Mouse (Mus musculus) embryonic facial prominence, embryonic 11.5 days (tissue): ENCODE results near the gene Olfr1297. TPM values are rescaled to one million over a fixed set of nuclear protein-coding genes. Genes with fewer than 3 reads are reported as not detected.

Experiments
- ATAC-seq: fragments of 200-750 bp; cut with Nextera tagmentation; replicated peaks from 2 replicates; pipeline ENCODE4 v1.8.0; 2017; ENCODE audit warnings: low read depth; ENCODE audit not compliant: insufficient number of reproducible peaks, low FRiP score, low TSS enrichment
- DNase-seq: peaks from one replicate; pipeline ENCODE4 v3.0.0-alpha.2; 2015; ENCODE audit warnings: low spot score
- H3K27ac ChIP-seq: fragments of 300-500 bp; sonication (generic); replicated peaks from 2 replicates; pipeline ENCODE4 v1.5.1; 2014; ENCODE audit warnings: mild to moderate bottlenecking, low read depth, low read length, control low read depth
- H3K27me3 ChIP-seq: fragments of 300-500 bp; sonication (generic); 2 replicates; pipeline ENCODE4 v1.6.1; 2014; ENCODE audit warnings: mild to moderate bottlenecking, low read length, moderate library complexity, mixed read lengths; ENCODE audit not compliant: control insufficient read depth, insufficient read depth
- H3K36me3 ChIP-seq: fragments of 300-500 bp; sonication (generic); replicated peaks from 2 replicates; pipeline ENCODE4 v1.6.1; 2014; ENCODE audit warnings: low read depth, mild to moderate bottlenecking, low read length, moderate library complexity, mixed read lengths; ENCODE audit not compliant: control insufficient read depth, insufficient read depth
- H3K4me1 ChIP-seq: fragments of 300-500 bp; sonication (generic); 2 replicates; pipeline ENCODE4 v1.6.1; 2014; ENCODE audit warnings: low read length, mixed read lengths; ENCODE audit not compliant: control insufficient read depth, insufficient read depth
- H3K4me2 ChIP-seq: fragments of 300-500 bp; sonication (generic); 2 replicates; pipeline ENCODE4 v1.6.1; 2014; ENCODE audit warnings: low read depth, mild to moderate bottlenecking, control low read depth, low read length, moderate library complexity
- H3K4me3 ChIP-seq: fragments of 300-500 bp; sonication (generic); 2 replicates; pipeline ENCODE4 v1.5.1; 2014; ENCODE audit warnings: low read depth, low read length, control low read depth
- H3K9ac ChIP-seq: fragments of 300-500 bp; sonication (generic); replicated peaks from 2 replicates; pipeline ENCODE4 v1.6.1; 2014; ENCODE audit warnings: mild to moderate bottlenecking, control low read depth, low read length
- H3K9me3 ChIP-seq: fragments of 300-500 bp; sonication (generic); replicated peaks from 2 replicates; pipeline ENCODE4 v1.6.1; 2016; ENCODE audit warnings: mild to moderate bottlenecking, low read length, inconsistent platforms, mixed read lengths; ENCODE audit not compliant: control insufficient read depth
- whole genome bisulfite sequencing: fragments of 180-500 bp; shearing (Covaris S2); extraction: QIAGEN DNeasy Blood & Tissue Kit; methylation state at CpG from one replicate; pipeline ENCODE4 v1.1.7; 2014; 5-methylcytosine and 5-hydroxymethylcytosine counted together
- polyA plus RNA-seq: library from polyadenylated mRNA; unstranded; fragments of >200 nt; fragmentation: Nextera tagmentation; extraction: Ambion mirVana; gene quantifications from 2 replicates; pipeline ENCODE4 v1.2.1, GENCODE M21; 2014

Olfr1297 gene
- polyA plus RNA-seq = not detected in 2 replicates

DNA sequence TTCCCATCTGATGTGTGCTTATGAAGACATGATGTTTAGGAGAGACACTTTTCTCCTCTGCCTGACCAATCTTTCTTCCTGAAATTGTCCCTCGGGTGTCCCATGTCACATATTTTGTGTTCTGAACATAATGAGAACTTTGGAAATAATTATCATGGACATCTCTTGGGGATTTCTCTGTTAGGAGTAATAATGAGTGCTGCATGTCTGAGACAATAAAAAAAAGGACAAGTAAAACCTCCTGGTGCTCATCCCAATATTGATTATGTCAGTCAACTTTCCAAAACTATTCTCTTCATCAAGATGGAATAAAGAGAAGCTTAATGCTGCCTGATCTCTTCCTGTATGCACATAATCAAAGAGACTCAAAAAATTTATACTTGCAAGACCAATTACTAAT, at the start of gene Olfr1297:
Gene Olfr1297, minus strand, starts transcription at position 101 of the 400 bp plus-strand sequence.
- Histone ChIP-seq H3K27me3 (no peaks in the 10 kb centered on the region), H3K36me3 (no peaks in the 10 kb centered on the region), H3K9ac (no peak within 1 kb of the TSS), H3K4me2 (no peak within 1 kb of the TSS), H3K4me1 (no peaks in the 10 kb centered on the region), H3K27ac (no peak within 1 kb of the TSS), H3K4me3 (no peak within 1 kb of the TSS), H3K9me3 (no peaks in the 10 kb centered on the region)
- ATAC-seq = no peak
- DNase-seq = no peak
- WGBS = 84% methylated on average over 1 of the region's 1 CpGs

GRCm38 (mm10) chr2:111661119-111661518, 34.8 kb upstream of the Olfr1297 start, which contains the start of gene Olfr1299:
TSS of gene Olfr1299 (plus strand) at chr2:111661419.
- Histone ChIP-seq H3K4me1 (no peaks in the 10 kb centered on the region), H3K4me2 (no peak within 1 kb of the TSS), H3K9ac (no peak within 1 kb of the TSS), H3K27ac (no peak within 1 kb of the TSS), H3K4me3 (no peak within 1 kb of the TSS), H3K27me3 (no peaks in the 10 kb centered on the region), H3K9me3 (no peaks in the 10 kb centered on the region), H3K36me3 (no peaks in the 10 kb centered on the region)
- whole genome bisulfite sequencing = 81% methylated on average over 4 of the region's 4 CpGs
- DNase-seq (no peak), ATAC-seq (no peak)

GRCm38 (mm10) chr2:111649101-111649500, 22.8 kb upstream of the Olfr1297 start, which contains the start of gene Olfr1298:
TSS of gene Olfr1298 (minus strand) at chr2:111649201.
- ATAC-seq = no peak

DNA sequence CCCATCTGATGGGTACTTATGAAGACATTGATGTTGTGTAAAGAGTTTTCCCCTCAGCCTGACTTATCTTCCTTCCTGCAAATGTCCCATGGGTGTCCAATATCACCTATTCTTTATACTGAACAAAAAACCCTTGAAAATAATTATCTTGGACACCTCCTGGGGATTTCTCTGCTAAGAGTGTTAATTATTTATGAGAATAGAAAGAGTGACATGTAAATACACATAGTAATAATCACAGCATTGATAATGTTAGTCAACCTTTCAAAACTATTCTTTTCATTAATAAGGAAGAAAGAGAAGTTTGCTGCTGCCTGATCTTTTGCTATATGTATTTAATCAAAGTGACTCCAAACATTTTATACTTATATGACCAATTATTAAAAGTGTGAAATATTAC, 56.7 kb downstream of the Olfr1297 start, which contains the start of gene Olfr1295:
Gene Olfr1295, minus strand, starts transcription at position 101 of the 400 bp plus-strand sequence.
- H3K27ac ChIP-seq = no peak within 1 kb of the TSS
- DNase-seq = no peak
- ATAC-seq = no peak
- H3K4me1 ChIP-seq = no peaks in the 10 kb centered on the region
- H3K9me3 ChIP-seq = no peaks in the 10 kb centered on the region
- no peaks in the 10 kb centered on the region for H3K36me3 ChIP-seq
- H3K4me3 ChIP-seq = no peak within 1 kb of the TSS
- no peak within 1 kb of the TSS for H3K9ac ChIP-seq
- no peaks in the 10 kb centered on the region for H3K27me3 ChIP-seq
- no peak within 1 kb of the TSS for H3K4me2 ChIP-seq

More at GRCm38 (mm10) chr2:111649101-111649500, 22.8 kb upstream of the Olfr1297 start, which contains the start of gene Olfr1298:
- Histone ChIP-seq H3K27ac (no peak within 1 kb of the TSS), H3K27me3 (no peaks in the 10 kb centered on the region), H3K36me3 (no peaks in the 10 kb centered on the region), H3K4me1 (no peaks in the 10 kb centered on the region), H3K4me2 (no peak within 1 kb of the TSS), H3K9me3 (no peaks in the 10 kb centered on the region), H3K4me3 (no peak within 1 kb of the TSS), H3K9ac (no peak within 1 kb of the TSS)
- WGBS = 82% methylated on average over 1 of the region's 1 CpGs
- DNase-seq = no peak

Other genes with a start within 250 kb of the Olfr1297 start
- gene Olfr1286, start 203.4 kb downstream of the Olfr1297 start, polyA plus RNA-seq = not detected in 2 replicates
- gene Olfr1287, start 177.4 kb downstream of the Olfr1297 start, polyA plus RNA-seq = not detected in 2 replicates
- gene Olfr1288, start 152.4 kb downstream of the Olfr1297 start, polyA plus RNA-seq = not detected in 2 replicates
- gene Olfr1289, start 145.7 kb downstream of the Olfr1297 start, polyA plus RNA-seq = not detected in 2 replicates
- not detected in 2 replicates for gene Olfr1290, start 132.7 kb downstream of the Olfr1297 start, polyA plus RNA-seq
- gene Olfr1291-ps1, start 129.3 kb downstream of the Olfr1297 start, polyA plus RNA-seq = not detected in 2 replicates
- not detected in 2 replicates for gene Olfr1293-ps, start 101.3 kb downstream of the Olfr1297 start, polyA plus RNA-seq
- gene Olfr1294, start 86.2 kb downstream of the Olfr1297 start, polyA plus RNA-seq = not detected in 2 replicates
- gene Olfr1295, start 56.8 kb downstream of the Olfr1297 start, polyA plus RNA-seq = not detected in 2 replicates
- gene Olfr1298, start 22.7 kb upstream of the Olfr1297 start, polyA plus RNA-seq = not detected in 2 replicates
- gene Olfr1299, start 34.9 kb upstream of the Olfr1297 start, polyA plus RNA-seq = not detected in 2 replicates
- gene Olfr1301, start 124.5 kb upstream of the Olfr1297 start, polyA plus RNA-seq = not detected in 2 replicates
- gene Olfr1302, start 150.9 kb upstream of the Olfr1297 start, polyA plus RNA-seq = not detected in 2 replicates
- not detected in 2 replicates for gene Olfr1303, start 193.8 kb upstream of the Olfr1297 start, polyA plus RNA-seq